Mouse (Mus musculus): ENCODE results near the gene Ccdc81.

Ccdc81 gene

GRCm38 (mm10) chr7:89867221-89867620 lies 36.2 kb downstream of the Ccdc81 start:
- no peak for DNase-seq (ENCODE audit: low read depth, low spot score)

DNA sequence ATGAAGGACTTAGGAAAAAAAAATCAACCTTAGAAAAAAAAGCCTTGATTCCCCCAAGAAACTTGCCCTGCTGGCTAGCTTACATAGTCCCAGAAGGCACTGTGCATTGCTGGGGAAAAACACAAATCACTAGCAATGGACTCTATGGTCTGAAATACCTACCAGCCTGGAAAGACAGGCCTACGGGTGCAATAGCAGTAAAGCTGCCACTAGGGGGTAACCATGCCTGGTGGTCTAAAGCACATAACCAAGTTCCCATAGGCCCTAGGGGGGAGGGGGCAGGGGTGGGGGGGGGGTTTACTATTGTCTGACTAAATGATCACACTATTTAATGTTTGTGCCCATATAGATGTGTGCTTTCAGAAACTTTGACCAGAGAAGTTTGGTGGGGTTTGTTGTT lies 38.7 kb downstream of the Ccdc81 start:
- DNase-seq (ENCODE audit: low read depth, low spot score), result no peak

GRCm38 (mm10) chr7:89856440-89857217 lies 46.8 kb downstream of the Ccdc81 start:
- DNase-seq (ENCODE audit: low read depth, low spot score), result no peak

DNA sequence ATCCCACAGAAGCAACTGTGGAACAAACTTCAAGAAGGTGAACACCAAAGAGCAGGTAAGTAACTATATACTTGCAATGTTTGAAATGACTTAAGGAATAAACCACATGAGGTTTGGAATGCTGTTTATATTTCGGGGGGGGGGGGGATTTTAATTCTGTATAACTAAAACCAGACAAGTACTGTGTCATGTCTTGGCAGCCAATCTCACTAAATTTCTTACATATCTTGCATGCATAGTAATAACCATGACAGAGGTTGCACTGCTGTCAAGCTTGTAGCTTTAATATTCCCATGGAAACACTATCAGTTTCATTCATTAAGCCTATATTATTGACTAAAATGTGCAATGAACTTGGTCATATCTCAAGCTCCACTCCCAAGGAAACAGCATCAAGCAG lies 48.2 kb downstream of the Ccdc81 start:
- DNase-seq (ENCODE audit: low read depth, low spot score), result no peak

- no peak for DNase-seq (ENCODE audit: low read depth, low spot score)
These were observed 50.3 kb downstream of the Ccdc81 start for GRCm38 (mm10) chr7:89853131-89853530.

DNA sequence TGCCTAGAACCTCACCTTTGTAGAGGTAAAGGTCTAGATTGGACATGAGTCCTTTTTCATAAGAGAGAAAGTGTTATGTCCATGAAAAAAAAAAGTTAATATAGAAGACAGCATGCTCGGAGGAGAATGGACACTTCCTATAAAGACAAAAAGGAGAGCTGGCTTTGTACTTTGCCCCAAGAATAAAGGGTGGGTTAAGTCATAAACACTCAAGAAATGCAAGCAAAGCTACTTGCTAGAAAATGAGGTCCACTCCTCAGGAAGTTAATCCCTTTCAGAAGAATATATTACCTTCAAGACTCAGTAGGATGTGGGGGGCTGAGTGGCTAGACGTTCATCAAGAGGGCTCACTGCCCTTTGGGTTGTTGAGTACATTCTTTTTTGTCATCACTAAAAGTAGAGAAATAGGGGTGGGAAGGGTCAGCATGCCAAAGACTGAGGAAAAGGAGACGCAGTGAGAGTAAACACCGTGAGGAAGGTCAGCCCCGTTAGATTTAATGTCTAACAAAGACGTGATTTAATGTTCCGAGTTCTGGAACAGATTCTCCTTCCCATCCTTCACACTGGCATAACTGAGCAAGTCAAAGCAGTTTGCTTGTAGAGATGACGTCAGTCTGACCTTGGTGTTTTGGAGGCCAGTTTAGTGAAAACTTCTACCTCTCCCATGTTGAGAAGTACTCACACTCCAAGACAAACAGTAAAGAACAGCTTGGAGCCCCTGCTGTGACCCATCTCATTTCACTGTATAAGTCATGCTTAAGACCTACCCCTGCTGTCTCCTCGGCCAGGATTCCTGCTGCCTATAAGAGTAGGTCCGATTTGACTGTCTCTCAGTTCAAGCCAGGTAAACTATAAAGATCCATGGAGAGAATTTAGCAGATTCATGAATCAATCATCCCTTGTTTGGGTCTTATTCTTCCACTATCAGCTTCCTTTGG lies 51.0 kb downstream of the Ccdc81 start:
- DNase-seq (ENCODE audit: low read depth, low spot score), result no peak

GRCm38 (mm10) chr7:89850510-89850909 lies 52.9 kb downstream of the Ccdc81 start:
- no peak for DNase-seq (ENCODE audit: low read depth, low spot score)

- DNase-seq (ENCODE audit: low read depth, low spot score), result no peak
These were observed 57.8 kb downstream of the Ccdc81 start for GRCm38 (mm10) chr7:89845669-89846068.

DNA sequence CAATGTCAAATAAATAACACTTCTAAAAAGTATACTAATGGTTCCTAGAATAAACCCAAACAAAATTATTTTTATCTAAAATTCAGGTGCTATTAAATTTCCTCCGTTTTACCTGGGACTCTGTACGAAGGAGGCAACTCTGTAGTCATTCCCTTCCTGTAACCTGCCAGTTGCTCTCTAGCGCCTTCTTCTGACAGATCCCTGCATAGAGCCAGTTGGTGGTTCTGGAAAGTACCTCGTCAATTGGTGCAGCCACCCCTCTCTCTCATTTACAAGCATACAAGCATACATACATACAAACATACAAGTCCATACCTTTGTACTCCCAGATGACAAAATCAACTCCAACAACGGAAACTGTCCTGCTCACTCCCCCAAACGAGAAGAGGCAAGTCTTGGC lies 59.9 kb downstream of the Ccdc81 start:
- DNase-seq (ENCODE audit: low read depth, low spot score), result no peak

DNA sequence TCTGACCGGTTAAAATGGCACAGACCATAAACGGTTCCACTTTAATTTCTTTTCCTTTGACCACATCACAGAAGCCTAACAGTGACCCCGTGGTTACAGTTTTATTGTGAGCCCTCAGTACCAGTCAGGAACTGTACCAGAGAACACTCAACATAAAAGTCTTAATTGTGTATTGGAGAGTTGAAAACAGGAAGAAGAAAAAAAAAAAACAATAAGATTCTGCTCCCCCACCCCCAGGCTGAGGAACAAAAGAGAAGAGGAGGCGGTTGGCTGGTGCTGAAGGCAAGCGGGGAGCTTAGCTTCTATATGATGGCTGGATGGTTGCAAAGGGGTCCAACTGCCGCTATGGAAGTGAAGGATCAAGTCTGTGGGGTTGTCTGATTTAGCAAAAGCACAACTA lies 60.3 kb downstream of the Ccdc81 start:
- DNase-seq (ENCODE audit: low read depth, low spot score), result no peak

GRCm38 (mm10) chr7:89842404-89842715 lies 61.1 kb downstream of the Ccdc81 start:
- no peak for DNase-seq (ENCODE audit: low read depth, low spot score)

- DNase-seq (ENCODE audit: low read depth, low spot score), result peak; percentile 8
These were observed 61.6 kb downstream of the Ccdc81 start for GRCm38 (mm10) chr7:89841670-89842403.

GRCm38 (mm10) chr7:89839721-89840120 lies 63.7 kb downstream of the Ccdc81 start:
- DNase-seq (ENCODE audit: low read depth, low spot score), result no peak

DNA sequence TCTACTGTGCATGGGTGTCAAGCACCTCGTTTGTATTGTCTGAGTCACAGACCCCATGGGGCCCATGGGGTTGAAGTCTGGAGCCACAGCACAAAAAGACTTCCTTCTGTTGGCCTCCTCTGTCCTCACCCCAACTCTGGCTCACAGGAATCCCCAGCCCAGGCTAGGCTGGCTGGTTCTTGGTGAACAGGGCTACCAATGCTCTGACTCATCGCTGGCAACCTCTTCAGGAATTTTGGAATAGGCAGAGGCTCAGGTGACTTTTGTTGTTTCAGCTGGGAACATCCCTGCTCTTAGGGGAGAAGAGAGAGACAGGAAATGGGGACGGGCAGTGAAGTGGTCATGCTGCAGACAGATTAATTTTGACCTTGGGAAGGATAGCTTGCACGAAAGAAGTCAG lies 65.6 kb downstream of the Ccdc81 start:
- no peak for DNase-seq (ENCODE audit: low read depth, low spot score)

GRCm38 (mm10) chr7:89836676-89837075 lies 66.8 kb downstream of the Ccdc81 start:
- DNase-seq (ENCODE audit: low read depth, low spot score), result no peak

GRCm38 (mm10) chr7:89835566-89835965 lies 67.9 kb downstream of the Ccdc81 start:
- DNase-seq (ENCODE audit: low read depth, low spot score), result no peak

DNA sequence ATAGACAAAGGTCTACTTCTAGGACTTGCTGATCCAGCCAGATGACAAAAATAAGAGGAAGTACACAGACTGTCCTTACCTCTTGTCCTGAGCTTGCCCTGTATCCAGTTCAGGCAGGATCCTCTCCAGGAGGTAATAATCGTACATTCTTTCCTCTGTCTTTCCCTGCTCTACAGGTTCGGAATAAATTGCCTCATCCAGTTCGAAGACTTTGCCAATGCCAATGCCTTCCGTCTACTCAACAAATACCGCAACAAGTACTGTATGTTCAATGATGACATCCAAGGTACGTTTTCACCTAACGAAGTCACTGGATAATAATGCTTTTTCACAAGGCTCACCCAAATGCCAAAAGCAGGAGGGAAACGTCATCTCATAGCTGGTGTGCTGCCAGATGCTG lies 69.9 kb downstream of the Ccdc81 start:
- DNase-seq (ENCODE audit: low read depth, low spot score), result no peak

DNA sequence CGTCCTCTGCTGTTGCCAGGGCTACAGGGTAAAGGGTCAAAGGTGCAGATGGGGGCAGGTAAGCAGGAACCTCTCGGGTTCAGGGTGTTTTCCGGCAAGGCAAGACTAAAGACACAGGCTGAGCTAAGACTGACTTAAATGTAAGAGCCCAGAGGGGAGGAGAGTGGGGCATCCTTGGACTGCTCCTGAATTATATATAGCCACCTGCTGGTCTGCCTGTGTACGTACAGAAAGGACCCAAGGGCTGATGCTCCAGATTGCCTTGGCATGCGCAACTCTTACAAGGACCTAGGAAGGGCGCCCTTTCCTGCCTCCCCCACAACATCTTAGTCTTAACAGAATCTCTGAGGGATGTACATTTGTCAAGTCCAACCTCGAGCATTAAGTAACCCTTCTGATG lies 74.2 kb downstream of the Ccdc81 start:
- no peak for DNase-seq (ENCODE audit: low read depth, low spot score)

GRCm38 (mm10) chr7:89828436-89829065 lies 74.9 kb downstream of the Ccdc81 start:
- no peak for DNase-seq (ENCODE audit: low read depth, low spot score)

Measured in c-Kit-negative CD71-positive TER-119-positive erythroid progenitor cells, embryonic 14.5 days (primary cell).